Mouse (Mus musculus): Measurements from ENCODE around the gene Klc2. TPM values are rescaled to one million over a fixed set of nuclear protein-coding genes. Genes with fewer than 3 reads are reported as not detected.

Gene Klc2
- total and polyA plus RNA-seq, 3 experiments, result 5.9 to 12.0 (median 9.5) TPM

DNA sequence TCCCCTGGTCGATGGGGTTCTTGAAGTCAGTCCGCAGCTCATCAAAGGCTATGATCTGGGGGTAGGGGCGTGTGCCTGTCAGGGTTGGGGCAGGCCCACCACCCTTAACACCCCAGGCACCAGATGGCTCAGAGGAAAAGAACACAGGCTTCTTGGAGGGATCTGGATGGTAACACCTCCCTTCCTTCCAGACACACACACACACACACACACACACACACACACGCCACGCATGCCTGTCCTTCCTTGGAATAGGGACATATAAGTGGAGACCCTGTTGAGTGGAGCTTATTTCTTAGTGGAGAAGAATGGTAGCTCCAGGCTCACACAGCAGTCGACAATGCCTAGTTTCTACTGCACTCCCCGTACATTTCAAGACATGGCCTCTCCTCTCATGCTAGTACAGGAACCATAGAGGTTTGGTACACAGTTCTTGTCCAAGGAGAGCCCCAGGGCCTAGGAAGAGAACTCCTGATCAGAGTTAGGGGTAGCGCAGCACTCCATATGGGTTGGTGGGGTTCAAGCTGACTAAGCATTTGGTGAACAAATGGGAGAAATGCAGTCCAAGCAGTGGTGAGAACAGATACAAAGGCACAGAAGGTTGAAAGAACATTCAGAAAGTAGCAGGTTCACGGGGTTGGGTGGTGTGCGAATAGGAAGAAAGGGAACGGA is 23.5 kb downstream of the Klc2 start:
- TF ChIP-seq IRF4 (IDR thresholded peaks at IDR 0.05; ENCODE audit: low read depth, low read length) (no peak), ZMIZ1 (IDR thresholded peaks at IDR 0.05; ENCODE audit: low read depth, low read length) (0 out of 2 replicates have a peak, but pooled peaks have one; percentile 38), CTCF (conservative IDR thresholded peaks at IDR 0.05 in 1 of 2, IDR thresholded peaks at IDR 0.05 in 1 of 2; ENCODE audit: low read depth in 2 of 2, low read length in 2 of 2) (no peak), HCFC1 (IDR thresholded peaks at IDR 0.05; ENCODE audit: low read depth, low read length) (no peak), USF1 (IDR thresholded peaks at IDR 0.05; ENCODE audit: low read depth, low read length) (no peak), MEF2A (IDR thresholded peaks at IDR 0.05; ENCODE audit: borderline replicate concordance, low read depth, low read length) (no peak), MAFK (IDR thresholded peaks at IDR 0.05; ENCODE audit: insufficient replicate concordance, low read length) (0 out of 2 replicates have a peak, but pooled peaks have one; percentile 22), SIN3A (IDR thresholded peaks at IDR 0.05; ENCODE audit: low read length) (no peak), POLR2A (IDR thresholded peaks at IDR 0.05; ENCODE audit: low read depth, low read length) (no peak), ELF1 (IDR thresholded peaks at IDR 0.05; ENCODE audit: low read depth, low read length) (no peak), JUND (conservative IDR thresholded peaks at IDR 0.05; ENCODE audit: low read depth, low read length) (no peak), E2F4 (IDR thresholded peaks at IDR 0.05; ENCODE audit: insufficient replicate concordance, low read depth, low read length) (no peak), PAX5 (IDR thresholded peaks at IDR 0.05; ENCODE audit: low read length) (no peak), SMC3 (IDR thresholded peaks at IDR 0.05; ENCODE audit: low read depth, low read length) (no peak), RCOR1 (conservative IDR thresholded peaks at IDR 0.05; ENCODE audit: low read depth, low read length) (no peak), RAD21 (IDR thresholded peaks at IDR 0.05; ENCODE audit: low read depth, low read length) (no peak), NELFE (IDR thresholded peaks at IDR 0.05; ENCODE audit: low read depth, low read length) (no peak), BHLHE40 (IDR thresholded peaks at IDR 0.05; ENCODE audit: low read depth, low read length) (no peak), MXI1 (IDR thresholded peaks at IDR 0.05; ENCODE audit: low read depth, low read length) (no peak), POLR2AphosphoS2 (IDR thresholded peaks at IDR 0.05; ENCODE audit: low read depth, low read length) (peak; percentile 73; the same call in 1 of the 2 replicates), TCF12 (IDR thresholded peaks at IDR 0.05; ENCODE audit: low read depth, low read length) (no peak), JUN (IDR thresholded peaks at IDR 0.05; ENCODE audit: insufficient read depth, low read depth, low read length) (no peak)
- H3K4me2 ChIP-seq (ENCODE audit: insufficient read depth, low read depth, poor library complexity, severe bottlenecking), result no peak overlapping the region
- H3K4me3 ChIP-seq (replicated peaks in 1 of 3; ENCODE audit: low read depth in 2 of 3, low read length in 2 of 3, poor library complexity in 1 of 3), result no peak overlapping the region
- no peak overlapping the region for H3K9ac ChIP-seq (ENCODE audit: insufficient read depth, low read depth)
- in situ Hi-C loops (cut with MboI; ENCODE audit: low pct_ligation_motif_present, low pct_unique_long_range_greater_than_20kb, low sequenced_read_pairs), result loop anchor here (5.0 kb wide), 1 partner anchor 47 kb away; no protein-coding TSS in a partner anchor
- peaks cover 10% of the 10 kb centered on the region in 2 experiments; a peak in 3 of 4 replicates for H3K4me1 ChIP-seq (ENCODE audit: control insufficient read depth in 1 of 2, insufficient read depth in 2 of 2)
- no peak for DNase-seq (ENCODE audit: extremely low read depth)
- dilution Hi-C loops (cut with MboI; ENCODE audit: extremely low pct_ligation_motif_present, extremely low pct_unique_long_range_greater_than_20kb, low sequenced_read_pairs), result no loop called here
- H3K36me3 ChIP-seq (replicated peaks in 1 of 2; ENCODE audit: control insufficient read depth in 1 of 2, insufficient read depth in 1 of 2, low read length in 1 of 2), result peaks cover 36 to 54% of the 10 kb centered on the region in 2 experiments
- no peaks in the 10 kb centered on the region for H3K27me3 ChIP-seq (replicated peaks)
- H3K27ac ChIP-seq (ENCODE audit: insufficient read depth, low read depth), result no peak overlapping the region
- H3K9me3 ChIP-seq (replicated peaks; ENCODE audit: low read length), result no peaks in the 10 kb centered on the region
- no peaks in the 10 kb centered on the region for H3K79me2 ChIP-seq (replicated peaks; ENCODE audit: control insufficient read depth, extremely low read depth, insufficient read depth, poor library complexity, severe bottlenecking)
